Mouse (Mus musculus): Measurements from ENCODE around the gene Cdc42.

Gene Cdc42

DNA sequence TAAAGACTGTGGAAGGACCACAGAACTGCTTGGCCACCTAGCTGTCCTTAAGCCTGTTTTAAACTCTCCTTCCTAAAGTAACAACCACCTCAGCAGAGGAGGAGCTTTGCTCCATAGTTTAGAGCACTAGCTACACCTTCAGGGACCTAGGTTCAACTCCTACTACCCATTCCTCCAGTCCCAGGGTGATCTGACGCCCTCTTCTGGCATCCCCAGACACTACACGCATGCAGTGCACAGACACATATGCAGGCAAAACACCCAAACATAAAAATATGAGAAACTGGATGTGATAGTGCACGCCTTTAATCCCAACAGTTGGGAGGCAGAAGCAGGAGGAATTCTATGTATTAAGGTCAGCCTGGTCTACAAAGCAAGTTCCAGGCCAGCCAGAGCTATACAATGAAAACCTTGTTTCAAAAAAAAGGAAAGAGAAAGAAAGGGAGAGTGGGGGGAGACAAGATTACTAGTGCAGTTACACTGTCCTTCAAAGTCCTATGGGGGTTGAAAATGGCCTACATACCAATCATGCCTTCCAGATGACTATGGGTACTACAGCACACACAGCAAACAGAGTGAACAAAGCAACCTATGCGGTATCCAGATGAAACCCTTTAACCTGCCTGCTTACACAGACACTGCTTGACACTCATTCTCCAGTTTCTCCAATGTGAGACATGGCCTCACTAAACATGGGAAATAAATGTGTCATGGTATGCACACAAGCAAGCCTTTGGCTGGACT, 41.3 kb downstream of the Cdc42 start:
- no peak for DNase-seq (ENCODE audit: low read depth)

DNA sequence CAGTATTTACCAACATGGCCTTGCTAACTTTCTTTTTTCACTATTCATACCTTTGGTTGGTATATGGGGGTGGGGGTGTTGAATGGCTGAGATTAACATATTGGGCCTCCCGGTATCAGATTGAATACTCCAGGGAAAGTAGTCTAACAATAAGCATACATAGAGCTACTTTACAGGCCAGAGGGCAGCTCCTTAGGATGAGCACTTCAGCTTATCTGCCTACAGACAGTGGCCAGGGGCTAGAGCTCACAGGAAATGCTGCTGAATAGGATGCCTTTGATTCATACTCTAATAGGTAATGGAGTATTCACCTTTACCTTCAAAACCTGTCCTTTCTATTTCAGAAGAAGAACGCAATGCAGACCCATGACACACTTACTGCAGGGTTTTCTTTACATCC, 42.5 kb downstream of the Cdc42 start:
- DNase-seq (ENCODE audit: low read depth) = no peak

DNA sequence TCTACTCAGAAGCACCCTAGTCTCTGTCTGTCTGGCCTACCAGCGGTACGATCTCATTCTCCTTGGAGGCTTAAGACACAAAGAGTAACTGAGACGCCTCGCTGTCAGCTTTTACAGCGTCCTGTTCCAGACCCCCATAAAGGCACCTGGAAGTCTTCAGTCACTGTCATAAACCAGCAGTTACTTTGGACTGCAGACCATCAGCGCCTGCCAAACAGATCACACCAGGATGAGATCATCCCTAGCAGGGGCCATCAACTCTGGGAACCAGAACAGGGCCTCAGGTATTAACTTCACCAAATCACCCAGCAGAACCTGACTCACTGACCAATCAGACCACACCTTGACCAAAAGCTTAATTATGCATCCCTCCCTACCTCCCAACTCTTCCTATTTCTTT, 43.0 kb downstream of the Cdc42 start:
- DNase-seq (ENCODE audit: low read depth) = no peak

DNA sequence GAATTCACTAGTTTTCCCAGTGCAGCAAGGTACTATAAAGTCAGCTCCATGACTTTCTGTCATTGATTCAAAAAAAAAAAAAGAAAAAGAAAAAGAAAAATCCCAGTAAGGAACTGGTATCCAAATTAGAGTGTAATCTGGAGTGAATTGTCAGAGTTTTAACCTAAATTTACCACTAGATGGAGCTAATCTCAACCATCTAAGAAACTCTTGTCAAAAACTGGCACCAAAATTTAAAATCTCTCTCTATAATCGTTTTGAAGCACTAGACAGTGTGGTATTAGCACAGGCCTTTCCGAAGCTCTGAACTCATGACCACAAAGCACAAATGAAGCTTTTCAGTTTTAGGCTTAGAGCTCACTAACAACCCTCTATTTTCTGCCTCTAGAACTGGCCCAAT, 44.0 kb downstream of the Cdc42 start:
- DNase-seq (ENCODE audit: low read depth) = peak; percentile 11

DNA sequence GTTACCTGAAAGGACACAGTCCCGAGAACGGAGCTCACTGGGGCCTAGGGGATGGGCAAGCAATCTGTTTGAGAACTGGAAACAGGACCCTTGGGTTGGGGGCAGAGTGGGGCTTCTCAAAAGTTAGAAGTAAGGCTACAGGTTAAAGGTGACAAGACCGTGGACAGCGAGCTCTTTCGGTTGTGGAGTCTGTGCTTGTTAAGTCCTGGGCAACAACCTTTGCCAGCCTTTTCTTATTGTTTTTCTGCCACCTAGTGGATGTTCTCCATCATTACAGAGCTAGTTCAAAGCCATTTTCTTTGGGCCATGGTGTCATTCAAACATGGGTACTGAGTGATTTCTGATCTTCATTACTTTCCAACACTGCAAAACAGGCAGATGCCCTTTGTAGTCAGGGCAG, 49.1 kb downstream of the Cdc42 start:
- peak; percentile 37 for DNase-seq (ENCODE audit: low read depth)

DNA sequence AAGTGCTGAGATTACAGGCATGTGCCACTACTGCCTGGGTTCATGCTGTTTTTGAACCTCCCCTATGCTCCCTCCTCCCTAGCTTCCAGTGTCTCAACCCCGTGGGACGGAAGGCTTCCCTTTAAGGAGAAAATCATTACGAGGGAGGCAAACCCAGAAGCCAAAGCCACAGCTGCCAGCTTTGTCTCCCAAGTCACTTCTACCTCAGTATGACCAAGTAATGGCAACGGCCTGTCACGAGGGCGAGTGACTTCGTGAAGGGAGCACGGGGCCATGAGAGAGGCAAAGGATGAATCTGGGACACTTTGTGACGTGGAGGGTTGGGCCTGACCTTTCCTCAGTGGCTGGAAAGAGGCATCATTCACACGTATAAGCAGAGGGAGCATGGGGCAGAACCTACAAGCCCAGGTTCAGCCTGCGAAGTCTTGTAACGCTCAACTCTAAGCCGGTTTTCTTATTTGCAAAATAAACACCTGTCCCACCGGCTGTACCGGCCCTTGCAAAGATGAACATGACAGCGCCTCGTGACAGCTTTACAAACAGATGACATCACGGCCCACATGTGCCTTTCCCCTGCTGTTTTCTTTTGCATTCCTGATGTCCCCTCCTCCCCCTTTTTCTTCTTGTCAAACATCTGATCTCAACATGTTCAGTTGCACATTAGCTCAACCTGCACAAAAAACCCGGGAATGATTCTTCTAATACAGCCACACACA, 50.4 kb downstream of the Cdc42 start:
- no peak for DNase-seq (ENCODE audit: low read depth)

DNA sequence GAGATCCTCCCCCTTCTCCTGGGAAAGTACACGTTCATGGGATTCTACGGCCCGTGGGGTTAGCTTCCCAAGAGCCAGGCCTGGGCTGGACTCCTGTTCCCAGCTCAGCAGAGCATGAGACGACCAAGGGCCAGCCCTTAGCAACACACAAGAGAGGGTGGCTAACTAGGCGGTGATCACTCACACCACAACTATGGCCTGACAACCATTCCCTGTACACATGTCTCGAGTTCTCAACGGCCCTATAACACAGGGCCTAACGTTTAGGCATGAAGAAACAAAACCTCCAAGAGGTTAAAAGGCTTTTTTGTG, 51.0 kb downstream of the Cdc42 start:
- no peak for DNase-seq (ENCODE audit: low read depth)

DNA sequence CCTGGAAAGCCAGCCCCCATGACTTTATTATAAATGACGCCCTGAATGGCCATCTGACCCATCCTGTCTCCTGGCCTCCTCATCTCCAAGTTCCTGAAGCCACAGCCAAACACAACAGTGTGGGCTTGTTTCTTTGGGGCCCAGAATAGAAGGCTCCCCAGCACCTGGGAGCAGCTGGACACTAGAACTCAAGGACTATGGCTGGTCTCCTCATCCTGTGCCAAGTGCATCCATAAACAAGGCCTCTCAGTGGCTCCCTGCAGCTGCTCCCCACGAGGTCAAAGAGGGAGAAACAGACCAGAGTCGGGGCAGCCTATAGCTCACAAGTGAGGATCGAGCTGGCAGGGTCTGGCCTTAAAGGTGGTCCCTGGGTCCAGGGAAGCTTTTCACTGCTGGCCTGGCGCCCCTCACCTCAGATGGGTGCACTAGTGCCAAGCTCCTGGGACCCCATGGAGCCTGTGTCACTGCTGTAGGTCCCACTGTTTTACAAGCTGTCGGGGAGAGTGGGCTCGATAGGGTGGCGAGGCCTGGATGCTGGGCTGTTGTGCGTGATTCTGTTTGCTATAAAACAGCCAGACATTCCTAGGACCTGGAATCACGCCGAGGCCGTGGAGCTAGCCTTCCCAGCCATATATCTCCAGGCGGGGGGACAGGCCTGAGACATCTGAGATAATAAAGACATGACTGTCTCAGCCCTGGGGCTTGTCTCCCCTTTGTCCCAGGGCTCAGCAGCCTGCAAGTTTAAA, 51.5 kb downstream of the Cdc42 start:
- no peak for DNase-seq (ENCODE audit: low read depth)

DNA sequence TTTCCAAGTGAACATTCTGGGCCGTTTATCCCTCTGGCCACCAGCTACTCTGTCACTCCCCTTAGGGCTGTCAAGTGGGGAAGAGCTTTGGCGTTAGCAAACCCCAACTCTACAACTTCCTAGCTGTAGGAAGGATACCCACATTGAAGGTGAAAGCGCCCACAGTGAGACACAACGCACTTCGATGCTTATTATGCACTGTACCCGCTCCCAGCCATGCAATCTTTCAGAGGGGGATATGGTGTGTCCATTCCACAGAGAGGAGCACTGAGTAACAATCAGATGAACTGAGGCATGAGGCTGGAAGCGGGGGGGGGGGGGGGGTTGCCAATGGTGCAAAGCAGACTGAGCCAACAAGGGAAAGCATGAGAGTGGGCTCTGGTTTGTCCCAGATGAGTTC, 52.5 kb downstream of the Cdc42 start:
- DNase-seq (ENCODE audit: low read depth) = no peak

DNA sequence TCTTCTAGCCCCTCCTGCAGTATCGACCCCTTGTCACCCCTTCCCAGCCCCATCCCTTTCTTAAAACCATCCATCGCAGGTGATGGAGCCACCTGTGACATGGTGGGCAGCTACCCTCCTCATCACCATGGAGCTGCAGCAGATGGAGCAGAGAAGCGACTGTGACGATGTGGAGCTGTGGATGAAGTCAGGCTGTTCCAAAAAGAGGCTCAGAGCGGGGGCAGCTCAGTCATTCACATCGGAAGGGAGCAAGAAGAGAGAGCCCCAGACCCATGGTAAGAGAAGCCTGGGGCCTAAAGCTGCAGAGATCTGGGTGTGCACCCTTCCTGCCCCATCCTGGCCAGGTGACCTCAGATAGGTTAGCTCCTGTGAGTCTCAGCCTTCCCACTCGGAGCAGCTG, 53.4 kb downstream of the Cdc42 start:
- no peak for DNase-seq (ENCODE audit: low read depth)

DNA sequence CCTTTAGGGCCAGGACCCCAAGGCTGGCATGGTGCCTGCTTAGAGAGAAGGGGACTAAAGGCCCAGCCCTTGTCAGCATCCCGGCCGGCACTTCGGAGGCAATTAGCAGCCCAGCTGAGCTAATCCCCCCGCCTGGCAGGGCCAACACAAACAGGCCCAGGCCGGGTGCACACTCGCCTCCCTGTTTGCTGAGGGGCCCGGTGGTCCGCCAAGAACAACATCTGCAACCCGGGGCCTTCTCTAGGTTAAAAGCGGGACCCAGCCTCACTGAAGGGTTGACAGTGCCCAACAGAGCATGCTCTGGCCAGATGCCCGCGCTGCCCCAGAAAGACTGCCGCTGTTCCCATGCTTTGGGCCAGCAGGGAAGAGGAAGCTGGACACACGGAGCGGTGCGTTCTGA, 55.9 kb downstream of the Cdc42 start:
- DNase-seq (ENCODE audit: low read depth) = no peak

DNA sequence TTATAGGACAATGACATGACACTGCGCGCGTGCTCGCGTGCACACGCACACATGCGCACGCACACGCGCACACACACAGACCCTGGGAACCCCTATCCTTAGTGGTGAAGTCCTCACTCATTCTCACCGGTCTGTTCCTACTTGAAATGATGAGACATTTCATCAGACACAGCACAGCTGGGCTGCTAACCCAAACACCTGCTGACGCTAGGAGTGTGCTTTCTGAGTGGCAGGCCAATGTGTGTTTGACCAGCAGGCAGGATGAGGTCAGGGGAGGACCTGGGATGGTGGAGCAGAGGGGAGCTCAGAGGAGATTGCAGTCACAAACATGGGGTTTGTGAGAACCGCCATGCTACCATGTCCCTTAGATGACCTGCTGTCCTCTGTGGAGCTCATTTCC, 57.3 kb downstream of the Cdc42 start:
- DNase-seq (ENCODE audit: low read depth) = no peak

DNA sequence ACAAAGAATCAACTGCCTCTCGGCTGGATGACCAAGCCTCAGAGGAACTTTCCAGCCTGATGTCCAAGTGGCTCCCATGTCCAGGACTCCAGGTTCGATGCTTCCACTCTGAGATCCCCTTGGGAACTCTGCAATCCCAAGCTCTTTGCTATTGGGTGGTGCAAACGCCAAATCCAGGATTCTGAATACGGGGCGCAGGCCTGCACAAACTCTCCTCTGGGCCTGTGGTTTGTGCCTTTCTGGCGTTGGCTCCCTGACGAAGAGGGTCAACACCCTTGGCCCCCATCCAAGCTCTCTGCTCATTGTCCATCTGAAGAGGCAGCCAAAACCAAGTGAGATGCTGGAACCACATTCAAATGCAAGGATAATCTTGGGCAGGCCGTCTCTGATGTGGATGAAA, 59.1 kb downstream of the Cdc42 start:
- no peak for DNase-seq (ENCODE audit: low read depth)

DNA sequence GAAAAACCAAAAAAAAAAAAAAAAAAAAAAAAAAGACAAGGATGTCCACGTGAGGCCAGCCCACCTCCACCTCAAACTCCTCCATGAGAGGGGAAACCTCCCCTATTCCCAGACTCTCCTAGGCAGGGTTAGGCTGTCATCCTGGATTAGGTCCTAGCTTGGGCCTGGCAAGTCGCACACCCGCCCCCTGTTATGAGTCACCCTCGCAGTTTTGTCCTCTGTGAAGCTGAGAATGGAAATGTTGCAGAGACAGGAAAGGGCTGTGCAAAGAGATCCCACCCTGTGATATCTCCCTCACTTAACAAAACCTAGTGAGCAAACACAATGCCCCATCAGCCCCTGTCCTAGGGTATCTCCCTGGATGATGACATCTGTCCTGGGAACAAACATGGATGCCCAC, 59.9 kb downstream of the Cdc42 start:
- no peak for DNase-seq (ENCODE audit: low read depth)

DNA sequence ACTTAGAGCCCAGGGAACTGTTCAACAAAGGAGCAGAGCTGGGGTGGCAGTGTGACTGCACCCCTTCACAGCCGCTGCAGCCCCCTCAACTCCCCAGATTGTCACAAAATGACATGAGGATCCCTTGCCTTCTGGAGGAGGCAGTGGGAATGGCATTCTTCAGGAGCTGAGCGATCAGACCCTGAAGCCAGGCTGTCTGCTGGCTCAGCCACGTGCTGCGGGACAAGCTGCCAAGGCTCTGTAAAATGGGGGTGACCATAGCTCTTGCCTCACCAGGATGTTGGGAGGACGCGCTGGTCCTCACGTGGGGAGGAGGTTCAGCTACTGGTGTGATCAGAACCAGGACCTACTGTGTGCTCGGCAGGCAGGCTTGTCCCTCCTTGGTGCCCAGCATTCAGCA, 62.6 kb downstream of the Cdc42 start:
- no peak for DNase-seq (ENCODE audit: low read depth)

DNA sequence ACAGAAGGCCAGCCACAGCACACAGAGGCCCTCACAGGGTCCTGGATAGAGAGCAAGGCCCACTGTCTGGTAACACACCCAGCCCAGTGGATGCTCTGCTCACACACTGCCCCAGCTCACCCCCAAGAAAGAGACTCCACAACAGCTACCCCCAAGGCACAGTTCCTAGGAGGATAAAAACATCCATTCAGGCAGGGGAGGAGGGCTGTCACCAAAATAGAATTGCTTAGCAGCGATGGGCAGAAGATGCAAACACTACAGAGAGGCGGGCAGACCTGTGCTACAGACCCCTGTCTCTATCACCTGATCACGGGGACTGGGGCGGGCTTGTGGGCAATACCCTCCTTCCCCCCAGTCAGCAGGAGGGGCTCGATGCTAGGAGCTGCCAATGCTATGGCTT, 63.0 kb downstream of the Cdc42 start:
- DNase-seq (ENCODE audit: low read depth) = no peak

DNA sequence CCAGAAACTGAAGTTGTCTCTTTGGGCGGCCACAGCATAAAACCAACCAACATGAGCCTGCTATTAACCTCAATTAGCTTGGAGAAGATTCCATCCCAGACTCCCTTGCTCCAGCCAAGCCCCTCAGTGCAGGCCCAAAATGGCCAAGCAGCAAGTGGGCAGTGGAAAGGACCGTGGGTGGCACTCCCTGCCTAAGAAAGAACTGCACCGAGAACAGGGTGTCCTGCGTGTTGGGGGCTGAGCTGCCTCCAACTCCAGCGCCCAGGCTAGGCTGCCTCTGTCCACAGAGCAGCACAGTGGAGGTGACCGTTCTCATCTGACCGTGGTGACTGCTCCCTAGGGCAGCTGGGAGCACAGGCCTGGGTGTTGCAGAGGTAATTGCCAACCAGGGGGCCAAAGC, 63.5 kb downstream of the Cdc42 start:
- DNase-seq (ENCODE audit: low read depth) = no peak

DNA sequence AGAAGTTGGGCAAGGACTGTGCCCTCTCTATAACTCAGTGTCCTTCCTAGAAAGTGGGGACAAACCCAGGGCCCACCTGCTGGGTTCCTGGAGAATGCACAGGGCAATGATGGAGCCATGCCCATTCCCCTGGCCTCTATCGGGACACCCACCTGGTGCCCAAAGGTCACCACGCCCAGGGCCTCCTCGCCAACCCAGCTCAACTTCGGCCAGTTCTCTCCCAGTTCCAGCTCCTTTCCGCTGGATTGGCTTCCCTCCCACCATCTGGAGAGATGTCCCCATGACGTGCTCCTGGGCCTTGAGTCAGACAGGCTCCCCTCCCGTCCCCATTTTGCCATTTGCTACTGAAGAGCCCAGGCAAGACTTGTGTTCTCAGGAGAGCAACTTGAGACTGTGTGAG, 64.9 kb downstream of the Cdc42 start:
- DNase-seq (ENCODE audit: low read depth) = no peak

DNA sequence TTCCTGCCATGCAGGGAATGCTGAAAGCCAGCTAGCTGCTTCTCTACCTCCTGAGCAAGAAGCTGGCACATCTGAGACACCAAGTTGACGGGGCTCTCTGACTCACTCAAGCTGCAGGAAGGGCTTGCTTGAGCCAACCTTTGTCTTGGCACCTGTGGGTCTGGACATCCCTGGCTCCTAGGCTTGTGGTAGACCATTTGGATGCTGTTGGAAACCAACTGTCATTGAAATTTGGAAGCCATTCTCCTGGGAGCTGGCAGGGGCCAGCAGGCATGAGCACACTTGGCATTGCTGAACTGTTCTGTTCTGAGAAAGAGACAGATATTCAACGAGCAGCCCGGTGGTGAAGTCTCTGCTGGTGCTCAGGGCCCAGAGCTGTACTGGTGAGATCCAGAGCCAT, 67.3 kb downstream of the Cdc42 start:
- DNase-seq (ENCODE audit: low read depth) = no peak

DNA sequence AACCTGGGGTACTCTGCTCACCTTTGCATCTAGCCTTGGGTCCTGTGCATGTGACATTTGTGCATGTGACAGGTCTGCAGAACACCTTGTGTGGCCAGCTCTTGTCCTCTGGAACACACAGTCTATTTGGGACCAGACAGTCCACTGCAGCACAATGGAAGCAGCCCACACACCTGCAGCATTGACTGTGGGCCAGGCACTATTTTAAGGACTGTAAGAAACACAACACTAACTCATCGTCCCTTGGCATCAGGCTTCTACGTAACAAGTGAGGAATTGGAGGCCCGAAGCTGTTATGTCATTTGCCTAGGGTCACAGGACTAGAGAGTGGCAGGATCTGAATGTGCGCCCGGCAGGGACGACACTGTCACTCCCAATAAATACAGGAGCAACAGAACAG, 67.8 kb downstream of the Cdc42 start:
- DNase-seq (ENCODE audit: low read depth) = no peak

DNA sequence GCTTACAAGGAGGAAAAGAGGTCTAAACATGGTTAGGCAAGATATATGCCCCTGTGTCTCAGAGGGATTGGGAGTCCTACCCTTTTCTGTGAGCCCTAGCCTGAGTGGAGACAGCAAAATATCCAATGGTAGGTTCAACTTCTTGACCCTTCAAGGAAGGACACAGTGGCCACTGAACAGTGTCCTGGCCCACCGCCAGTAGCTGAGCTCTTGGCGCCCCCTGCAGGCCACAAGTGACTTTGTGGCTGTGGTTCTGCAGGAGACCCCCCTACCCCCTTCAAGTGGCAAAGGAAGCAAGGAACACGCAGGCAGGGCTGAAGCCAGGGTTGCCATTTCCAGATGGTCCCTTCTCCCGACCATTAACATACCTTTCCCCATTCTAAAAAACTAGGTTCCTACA, 69.7 kb downstream of the Cdc42 start:
- peak; percentile 14 for DNase-seq (ENCODE audit: low read depth)

DNA sequence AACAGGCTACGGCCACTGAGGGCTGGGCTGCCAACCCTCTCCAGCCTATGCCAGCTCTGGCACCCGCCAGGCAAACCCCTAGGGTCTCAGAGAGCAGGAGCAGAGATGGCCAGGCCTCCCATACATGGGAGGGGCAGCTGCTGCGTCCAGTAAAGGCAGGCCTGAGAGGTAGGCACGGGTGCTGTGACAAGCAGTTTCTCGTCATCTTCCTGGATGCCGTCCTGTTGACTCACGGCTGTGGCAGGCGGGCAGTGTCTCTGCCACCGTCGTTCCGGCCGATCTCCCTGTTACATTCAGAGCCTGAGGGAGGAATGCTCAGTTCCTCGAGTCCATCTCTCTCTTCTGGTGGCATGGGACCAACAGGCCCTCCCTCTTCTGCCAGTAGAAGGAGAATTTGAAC, 70.3 kb downstream of the Cdc42 start:
- DNase-seq (ENCODE audit: low read depth) = no peak

DNA sequence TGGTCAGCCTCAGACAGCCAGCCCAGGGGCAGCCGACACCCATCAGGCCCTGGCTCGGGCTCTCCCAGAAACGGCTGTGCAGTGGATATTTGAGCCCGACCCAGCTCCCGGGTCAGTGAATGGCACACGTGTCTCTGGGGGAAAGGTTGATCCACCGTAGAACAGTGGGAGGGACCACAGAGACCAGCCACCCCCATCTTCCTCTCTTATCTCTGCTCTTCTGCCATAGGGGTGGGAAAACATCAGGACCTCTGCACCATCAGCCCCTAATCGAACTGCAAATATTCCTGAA, 70.9 kb downstream of the Cdc42 start:
- DNase-seq (ENCODE audit: low read depth) = no peak
